Mouse (Mus musculus) MEL (cell line): ENCODE data around the gene Slc45a1.

Source experiments
- CTCF ChIP-seq, 3 experiments: IDR thresholded peaks in 2 of 3; conservative IDR thresholded peaks in 1 of 3; 2 replicates each; pipeline ENCODE4 v1.5.1; 2011 to 2012; ENCODE audit warnings: low read length in 3 of 3, low read depth in 2 of 3, mild to moderate bottlenecking in 2 of 3, improper control_type of control experiment in 1 of 3, inconsistent platforms in 1 of 3, mixed read lengths in 1 of 3, moderate library complexity in 1 of 3; ENCODE audit not compliant: control insufficient read depth in 1 of 3, insufficient read depth in 1 of 3, poor library complexity in 1 of 3, severe bottlenecking in 1 of 3
- EP300 ChIP-seq, 2 experiments: IDR thresholded peaks; 2 replicates each; pipeline ENCODE4 v1.6.1; 2011; ENCODE audit warnings: improper control_type of control experiment in 2 of 2, low read length in 2 of 2, low read depth in 1 of 2, mild to moderate bottlenecking in 1 of 2
- GABPA ChIP-seq: IDR thresholded peaks from 2 replicates; pipeline ENCODE4 v1.6.1; 2012; ENCODE audit warnings: low read depth, mild to moderate bottlenecking, inconsistent platforms, low read length, improper control_type of control experiment, moderate library complexity
- HCFC1 ChIP-seq: IDR thresholded peaks from 2 replicates; pipeline ENCODE4 v1.6.1; 2012; ENCODE audit warnings: low read depth, mild to moderate bottlenecking, inconsistent platforms, low read length, improper control_type of control experiment, moderate library complexity
- MEF2A ChIP-seq: IDR thresholded peaks from 2 replicates; pipeline ENCODE4 v1.6.1; 2014; ENCODE audit warnings: low read depth, mild to moderate bottlenecking, inconsistent platforms, low read length, improper control_type of control experiment; ENCODE audit not compliant: poor library complexity, insufficient replicate concordance, severe bottlenecking; ENCODE audit errors: extremely low read depth
- MYC ChIP-seq: IDR thresholded peaks from 2 replicates; pipeline ENCODE4 v1.6.1; 2011; ENCODE audit warnings: low read depth, mild to moderate bottlenecking, low read length, improper control_type of control experiment, moderate library complexity
- NELFE ChIP-seq: IDR thresholded peaks from 2 replicates; pipeline ENCODE4 v1.6.1; 2011; ENCODE audit warnings: low read depth, low read length, improper control_type of control experiment
- POLR2A ChIP-seq, 2 experiments: IDR thresholded peaks; 2 replicates each; pipeline ENCODE4 v1.6.1; 2011 to 2012; ENCODE audit warnings: low read length in 2 of 2, mild to moderate bottlenecking in 2 of 2, control low read depth in 1 of 2, improper control_type of control experiment in 1 of 2, low read depth in 1 of 2, moderate library complexity in 1 of 2; ENCODE audit not compliant: control insufficient read depth in 1 of 2, insufficient read depth in 1 of 2, poor library complexity in 1 of 2
- POLR2AphosphoS2 ChIP-seq: IDR thresholded peaks from 2 replicates; pipeline ENCODE4 v1.6.1; 2011; ENCODE audit warnings: low read length, improper control_type of control experiment
- RAD21 ChIP-seq: IDR thresholded peaks from 2 replicates; pipeline ENCODE4 v1.6.1; 2011; ENCODE audit warnings: mild to moderate bottlenecking, low read depth, low read length, improper control_type of control experiment
- SIN3A ChIP-seq: IDR thresholded peaks from 2 replicates; pipeline ENCODE4 v1.6.1; 2012; ENCODE audit warnings: low read length, improper control_type of control experiment, inconsistent platforms
- TCF12 ChIP-seq: IDR thresholded peaks from 2 replicates; pipeline ENCODE4 v1.6.1; 2014; ENCODE audit warnings: low read depth, mild to moderate bottlenecking, inconsistent platforms, low read length, improper control_type of control experiment, moderate library complexity
- USF1 ChIP-seq: IDR thresholded peaks from 2 replicates; pipeline ENCODE4 v1.6.1; 2014; ENCODE audit warnings: low read depth, mild to moderate bottlenecking, inconsistent platforms, low read length, improper control_type of control experiment, moderate library complexity
- USF2 ChIP-seq, 2 experiments: IDR thresholded peaks; 2 replicates each; pipeline ENCODE4 v1.6.1; 2011 to 2012; ENCODE audit warnings: improper control_type of control experiment in 2 of 2, low read length in 2 of 2, borderline replicate concordance in 1 of 2, inconsistent platforms in 1 of 2, low read depth in 1 of 2, mild to moderate bottlenecking in 1 of 2; ENCODE audit not compliant: insufficient read depth in 1 of 2

DNA sequence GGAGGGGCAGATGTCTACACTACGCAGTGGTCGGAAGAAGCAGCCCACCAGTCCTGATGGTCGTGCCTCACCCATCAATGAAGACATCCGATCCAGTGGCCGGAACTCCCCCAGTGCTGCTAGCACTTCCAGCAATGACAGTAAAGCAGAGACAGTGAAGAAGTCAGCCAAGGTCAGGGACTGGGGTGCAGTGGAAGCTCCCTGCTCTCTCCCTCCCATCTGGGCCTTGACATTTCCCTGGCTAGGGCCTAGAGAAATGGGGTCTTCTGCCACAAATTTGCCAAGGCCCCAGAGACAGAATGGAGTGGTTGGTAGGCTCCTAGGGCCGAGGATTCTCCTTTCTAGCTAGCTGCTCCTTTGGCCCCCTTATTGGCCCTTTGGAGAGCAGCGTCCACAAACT is 38.3 kb downstream of the Slc45a1 start:
- no peak for TF ChIP-seq EP300 (IDR thresholded peaks at IDR 0.05; ENCODE audit: low read depth in 1 of 2, low read length in 2 of 2)
- no peak for TF ChIP-seq HCFC1
- no peak for TF ChIP-seq POLR2A (IDR thresholded peaks at IDR 0.05; ENCODE audit: control insufficient read depth in 1 of 2, insufficient read depth in 1 of 2, low read depth in 1 of 2, low read length in 2 of 2, poor library complexity in 1 of 2)
- no peak for TF ChIP-seq SIN3A
- no peak for TF ChIP-seq NELFE
- TF ChIP-seq MYC, result no peak
- no peak for TF ChIP-seq CTCF (IDR thresholded peaks at IDR 0.05 in 2 of 3, conservative IDR thresholded peaks at IDR 0.05 in 1 of 3; ENCODE audit: control insufficient read depth in 1 of 3, insufficient read depth in 1 of 3, low read depth in 2 of 3, low read length in 3 of 3, poor library complexity in 1 of 3, severe bottlenecking in 1 of 3)
- no peak for TF ChIP-seq GABPA
- TF ChIP-seq MEF2A, result no peak
- TF ChIP-seq USF1, result no peak
- no peak for TF ChIP-seq USF2 (IDR thresholded peaks at IDR 0.05; ENCODE audit: borderline replicate concordance in 1 of 2, insufficient read depth in 1 of 2, low read depth in 1 of 2, low read length in 2 of 2)
- no peak for TF ChIP-seq POLR2AphosphoS2
- TF ChIP-seq TCF12, result no peak
- TF ChIP-seq RAD21, result no peak
